Mouse (Mus musculus): ENCODE data around the gene Zfp871.
A peak's percentile ranks its signal among the peaks of the same experiment; 100 is the strongest.

Zfp871 gene

DNA sequence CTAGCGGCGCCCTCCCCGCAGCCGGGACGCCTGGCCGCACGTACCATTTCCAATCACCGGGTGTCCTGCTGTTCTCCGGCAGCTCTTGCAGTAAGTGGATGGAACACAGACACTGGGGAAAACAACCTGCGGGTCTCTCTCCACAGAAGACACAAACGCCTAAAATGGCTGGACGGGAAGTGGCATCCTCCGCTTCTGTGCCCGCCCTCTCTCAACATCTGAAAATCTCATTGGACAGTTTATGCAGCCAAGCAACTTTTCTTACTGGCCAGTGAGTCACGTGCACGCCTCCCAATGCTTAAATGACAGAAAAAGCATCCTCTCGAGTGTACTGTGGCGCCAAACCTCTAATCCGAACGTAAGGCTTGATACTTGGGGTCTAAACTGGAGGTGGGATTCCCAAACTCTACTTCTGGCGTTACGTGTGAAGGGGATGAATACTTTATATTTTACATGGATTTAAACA lies at the start of gene Zfp871:
Gene Zfp871, minus strand, starts transcription at position 194 of the 466 bp plus-strand sequence.
- DNase-seq (ENCODE audit: low read depth): peak; percentile 95

DNA sequence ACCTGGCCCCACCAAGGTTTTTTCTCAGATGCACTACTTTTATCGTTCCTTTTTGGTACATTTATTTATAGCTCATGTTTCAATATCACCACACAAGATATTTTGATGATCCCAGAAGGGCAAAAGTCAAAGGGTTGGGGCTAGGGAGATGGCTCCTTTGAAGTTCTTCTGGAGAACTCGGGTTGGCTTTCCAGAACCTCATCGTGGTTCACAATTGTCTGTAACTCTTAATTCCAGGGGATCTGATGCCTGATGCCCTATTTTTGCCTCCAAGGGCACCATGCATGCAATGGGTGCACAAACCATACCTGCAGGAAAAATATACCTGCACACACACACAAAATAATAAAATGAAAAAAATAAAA lies 42.3 kb upstream of the Zfp871 start:
- no peak for DNase-seq (ENCODE audit: low read depth)

DNA sequence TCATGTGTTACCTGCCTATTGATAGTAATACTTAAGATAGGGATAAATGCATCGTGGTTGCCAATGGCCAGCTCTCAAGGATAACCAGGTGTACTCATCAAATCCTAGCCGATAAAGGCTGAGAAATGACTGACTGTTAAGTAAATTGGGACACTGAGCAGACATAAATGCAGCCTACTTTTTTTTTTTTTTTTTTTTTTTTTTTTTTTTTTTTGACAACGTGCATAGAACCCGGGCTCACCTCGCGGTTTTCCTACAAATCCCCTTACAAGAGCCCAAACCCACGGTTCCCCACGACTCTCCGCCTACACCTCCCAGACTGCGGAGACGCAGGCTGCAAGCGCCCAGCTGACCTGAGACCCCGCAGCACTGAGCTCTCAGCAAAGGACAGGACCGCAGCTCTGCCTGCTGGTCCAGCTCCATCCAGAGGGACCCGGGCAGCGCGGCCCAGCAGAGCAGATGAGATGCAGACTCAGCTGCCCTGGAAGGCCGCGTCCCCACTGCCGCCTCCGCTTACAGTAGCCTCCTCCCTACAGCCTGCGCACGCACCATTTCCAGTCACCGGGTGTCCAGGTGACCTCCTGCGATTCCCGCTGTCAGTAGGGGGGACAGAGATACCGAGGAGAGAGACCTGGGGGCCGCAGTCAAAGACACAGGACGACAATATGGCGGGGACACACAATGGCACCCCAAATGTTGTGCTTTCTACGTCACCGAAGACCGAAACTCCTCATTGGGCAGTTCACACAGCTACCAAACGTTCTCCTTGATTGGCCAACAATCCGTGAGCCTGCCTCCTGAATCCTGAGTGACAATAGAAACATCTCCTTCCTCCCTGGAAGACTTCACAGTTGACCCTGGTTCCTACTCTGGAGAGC lies 41.7 kb upstream of the Zfp871 start, which contains the start of gene Zfp799:
Gene Zfp799, minus strand, starts transcription at position 722 of the 878 bp plus-strand sequence.
- DNase-seq (ENCODE audit: low read depth): peak; percentile 84

DNA sequence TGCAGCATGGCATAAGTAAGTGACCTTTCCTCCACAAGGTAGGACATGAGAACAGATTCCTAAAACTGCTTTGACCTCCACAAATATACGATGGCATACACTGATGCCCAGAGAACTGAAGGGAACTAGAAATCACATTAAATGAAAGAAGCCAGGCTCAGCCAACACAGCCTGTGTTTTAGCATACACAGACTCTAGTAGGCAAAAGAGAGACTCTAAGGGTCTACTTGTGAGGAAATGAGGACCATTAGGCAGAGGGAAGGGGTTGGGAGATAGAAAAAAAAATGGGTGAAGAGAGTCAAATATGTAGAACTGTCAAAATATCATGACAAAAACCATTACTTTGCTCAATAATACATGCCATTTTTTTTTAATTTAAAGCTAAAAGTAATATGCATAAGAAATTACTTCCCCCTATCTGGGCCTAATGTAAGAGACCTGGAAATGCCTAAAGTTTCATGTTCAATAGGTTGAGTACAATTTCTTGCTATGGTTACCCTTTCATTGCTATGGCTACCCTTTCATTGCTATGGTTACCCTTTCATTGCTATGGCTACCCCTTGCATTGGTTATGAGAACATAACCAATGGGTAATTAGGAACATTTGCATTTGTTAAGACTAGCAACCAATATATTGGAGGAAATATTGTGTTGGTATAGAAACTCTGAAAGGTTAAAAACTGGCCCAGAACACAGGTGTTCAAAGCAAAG lies 28.1 kb upstream of the Zfp871 start:
- no peak for DNase-seq (ENCODE audit: low read depth)

DNA sequence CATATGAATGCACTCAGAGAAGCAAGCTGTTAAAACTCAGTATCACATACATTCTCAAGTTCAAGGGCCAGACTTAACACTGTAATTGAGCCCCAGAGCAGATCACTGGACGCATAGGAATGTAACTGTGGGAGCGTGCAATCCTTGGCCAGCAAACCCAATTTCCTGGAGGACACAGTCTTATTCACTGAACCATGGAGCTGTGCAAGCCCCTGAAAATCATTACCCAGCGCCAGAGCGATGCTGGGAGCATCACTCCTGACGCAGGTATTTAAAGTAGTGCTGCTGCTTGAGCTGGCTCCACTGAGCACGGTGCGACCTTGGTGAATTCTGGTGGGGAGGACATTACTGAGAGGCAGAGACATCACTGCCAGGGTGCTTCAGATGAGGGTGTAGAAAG lies 26.0 kb upstream of the Zfp871 start:
- DNase-seq (ENCODE audit: low read depth): no peak

DNA sequence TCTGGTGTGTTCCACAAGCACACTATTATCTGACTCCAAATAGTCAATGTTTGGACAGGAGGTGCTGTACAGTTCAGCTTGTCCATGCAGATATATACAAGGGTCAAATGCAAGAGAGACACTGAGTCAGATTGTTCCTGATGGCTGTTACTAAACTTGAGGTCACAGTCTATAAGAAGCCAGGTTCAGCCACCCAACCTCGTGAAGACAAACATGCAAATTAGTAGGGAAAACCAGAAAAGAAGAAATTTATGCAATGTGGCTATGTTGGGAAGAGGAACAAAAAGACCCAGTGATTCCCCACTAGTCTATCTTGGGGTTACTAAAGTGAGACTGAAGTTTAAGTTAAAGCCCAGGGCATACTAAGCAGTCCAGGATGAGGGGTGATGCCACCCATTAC lies 22.6 kb upstream of the Zfp871 start:
- no peak for DNase-seq (ENCODE audit: low read depth)

DNA sequence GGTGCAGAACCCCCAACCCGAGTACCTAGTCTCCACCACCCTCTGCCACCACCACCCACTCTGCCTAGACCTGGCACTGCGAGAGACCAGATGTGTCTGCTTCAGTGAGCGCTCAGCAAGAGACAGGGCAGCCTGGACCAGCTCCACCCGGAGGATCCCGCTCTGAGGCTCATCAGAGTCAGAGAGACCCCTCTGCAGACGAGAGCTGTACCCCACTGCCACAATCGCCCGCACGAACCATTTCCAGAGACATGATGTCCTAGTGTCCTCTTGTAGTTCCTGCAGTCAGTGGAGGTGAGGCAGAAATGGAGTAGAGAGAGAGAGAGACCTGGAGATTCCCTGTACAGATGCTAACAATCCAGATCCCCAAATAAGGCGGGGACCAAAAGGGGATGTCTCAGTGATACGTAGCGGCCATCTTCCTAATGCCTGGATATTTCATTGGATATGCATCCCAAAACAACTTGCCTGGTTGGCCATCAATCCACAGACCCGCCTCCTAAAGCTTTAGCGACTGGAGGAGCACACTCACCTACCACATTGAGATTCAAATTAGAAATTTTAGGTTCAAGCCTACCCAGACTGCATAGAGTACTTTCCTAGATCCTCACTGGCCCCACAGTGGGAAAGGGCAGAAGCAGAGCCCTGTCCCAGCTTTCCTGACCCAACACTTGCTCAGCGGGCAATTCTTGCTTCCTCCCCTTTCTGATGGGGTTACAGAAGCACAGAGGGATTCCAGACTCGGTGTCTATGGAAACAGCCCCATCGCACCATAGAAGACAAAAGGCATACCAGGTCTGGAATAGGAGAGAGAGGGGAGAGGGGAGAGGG lies 21.7 kb upstream of the Zfp871 start, which contains the start of gene Zfp811:
Gene Zfp811, minus strand, starts transcription at position 388 of the 831 bp plus-strand sequence.
- no peak for DNase-seq (ENCODE audit: low read depth)

DNA sequence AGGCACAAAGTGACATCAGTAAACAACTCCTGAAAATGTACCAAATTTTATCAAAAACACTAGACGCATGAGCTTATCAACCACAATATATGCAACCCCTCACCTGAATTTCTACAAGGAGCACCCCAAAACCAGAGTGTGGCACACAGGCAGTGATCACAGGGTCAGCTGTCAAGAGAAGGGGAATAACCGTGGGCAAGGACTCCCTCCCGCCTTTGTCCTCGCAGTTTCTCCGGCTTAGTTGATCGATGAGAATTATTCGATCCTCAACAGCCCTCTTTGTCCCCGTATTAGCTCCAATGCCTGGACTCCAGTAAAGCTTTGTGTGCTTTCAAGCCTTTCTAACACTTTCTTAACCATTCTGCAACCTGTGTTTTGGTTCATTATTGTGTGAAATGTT lies 20.8 kb upstream of the Zfp871 start:
- no peak for DNase-seq (ENCODE audit: low read depth)

DNA sequence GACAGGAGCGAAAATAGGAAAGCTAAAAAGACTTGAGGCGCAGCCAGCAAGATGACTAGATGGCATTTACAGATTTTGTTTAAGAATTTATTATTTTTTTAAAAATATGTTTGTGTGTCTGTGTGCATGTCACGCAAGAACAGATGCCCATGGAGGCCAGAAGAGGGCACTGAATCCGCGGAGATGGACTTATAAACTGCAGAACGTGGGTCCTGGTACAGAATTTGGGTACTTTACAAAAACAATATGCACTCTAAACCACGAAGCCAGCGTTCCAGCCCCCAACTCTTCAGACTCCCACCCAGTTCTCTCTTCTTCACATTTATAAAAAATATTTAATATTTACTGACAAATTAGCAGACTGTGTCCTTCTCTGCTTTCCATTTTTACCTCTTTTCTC lies 1.2 kb upstream of the Zfp871 start:
- DNase-seq (ENCODE audit: low read depth): no peak

DNA sequence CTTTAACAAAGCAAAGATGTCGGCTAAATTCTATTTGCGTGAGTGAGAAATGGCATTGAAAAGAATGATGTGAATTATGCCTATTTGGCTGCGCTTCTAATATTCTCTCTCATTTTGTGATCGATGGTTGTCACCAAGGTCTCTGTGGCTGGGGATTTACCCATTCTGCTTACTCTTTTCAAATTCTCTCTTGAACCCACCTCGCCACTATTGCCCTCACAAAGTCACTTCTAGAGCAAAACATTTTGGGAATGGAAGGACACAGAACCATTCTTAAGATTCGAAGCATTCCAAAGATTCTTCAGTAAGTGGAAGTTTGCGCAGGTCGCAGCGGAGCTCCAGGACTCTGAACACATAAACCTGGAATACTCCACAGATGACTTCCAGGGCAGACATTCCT lies 489 bp upstream of the Zfp871 start:
- DNase-seq (ENCODE audit: low read depth): no peak

DNA sequence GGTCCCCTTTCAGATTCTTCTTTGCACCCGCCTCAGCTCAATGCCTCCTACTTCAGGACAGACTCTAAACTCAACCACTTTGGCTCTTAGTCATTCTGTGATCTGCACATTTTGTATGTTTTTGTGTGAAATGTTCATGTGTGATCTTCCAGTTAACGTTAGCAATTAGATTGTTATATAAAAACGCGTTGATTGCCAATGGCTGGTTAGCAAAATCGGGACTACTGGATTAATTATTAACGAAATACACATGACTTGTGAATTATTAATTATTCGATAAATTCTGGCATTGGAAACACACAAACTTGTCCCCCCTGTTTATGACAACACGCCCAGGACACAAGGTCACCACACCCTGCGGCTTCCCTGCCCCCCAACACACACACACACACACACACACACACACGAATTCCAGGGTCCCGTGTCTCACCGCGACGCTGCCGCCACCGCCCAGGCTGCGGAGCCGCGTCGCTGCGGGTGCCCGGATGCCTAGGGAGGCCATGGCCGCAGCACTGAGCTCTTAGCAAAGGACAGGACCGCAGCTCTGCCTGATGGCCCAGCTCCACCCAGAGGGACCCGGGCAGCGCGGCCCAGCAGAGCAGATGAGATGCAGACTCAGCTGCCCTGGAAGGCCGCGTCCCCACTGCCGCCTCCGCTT lies 522 bp downstream of the Zfp871 start:
- peak; percentile 33 for DNase-seq (ENCODE audit: low read depth)

DNA sequence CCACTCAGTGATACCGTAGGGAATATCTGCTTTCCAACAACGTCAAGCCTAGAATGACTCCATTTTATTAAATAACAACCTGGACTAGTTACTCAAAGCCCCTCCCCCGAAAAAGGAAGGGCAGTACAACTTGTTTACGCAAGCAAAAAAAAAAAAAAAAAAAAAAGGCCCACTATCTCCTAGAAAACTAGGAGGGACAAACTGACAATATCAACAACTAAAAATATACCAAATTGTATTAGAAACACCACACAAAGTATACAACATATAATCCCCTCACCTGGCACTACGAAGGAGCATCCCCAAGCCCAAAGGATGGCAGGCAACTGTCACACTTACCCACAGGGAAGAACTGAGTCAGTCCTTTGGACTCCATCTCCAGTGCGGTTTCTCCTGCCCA lies 1.1 kb downstream of the Zfp871 start:
- peak; percentile 32 for DNase-seq (ENCODE audit: low read depth)

DNA sequence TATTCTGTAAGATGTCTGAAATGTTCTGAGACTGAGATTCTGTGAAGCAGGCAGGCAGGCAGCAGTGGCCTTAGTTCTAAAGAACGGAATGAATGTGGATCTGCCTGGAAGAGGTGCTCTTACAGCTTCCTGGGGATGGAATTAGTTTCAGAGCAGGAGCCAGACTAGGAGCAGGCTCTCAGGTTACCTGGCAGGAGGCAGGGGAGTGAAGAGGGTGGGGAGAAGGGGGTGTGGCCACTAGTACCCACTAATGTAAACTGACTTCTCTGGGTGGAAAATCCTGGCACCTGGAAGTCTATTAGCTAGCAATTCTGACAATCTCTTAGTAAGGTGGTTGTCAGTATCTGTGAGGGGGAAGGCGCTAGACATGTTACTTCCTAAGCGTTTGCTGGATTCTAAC lies 2.4 kb downstream of the Zfp871 start:
- DNase-seq (ENCODE audit: low read depth): no peak

DNA sequence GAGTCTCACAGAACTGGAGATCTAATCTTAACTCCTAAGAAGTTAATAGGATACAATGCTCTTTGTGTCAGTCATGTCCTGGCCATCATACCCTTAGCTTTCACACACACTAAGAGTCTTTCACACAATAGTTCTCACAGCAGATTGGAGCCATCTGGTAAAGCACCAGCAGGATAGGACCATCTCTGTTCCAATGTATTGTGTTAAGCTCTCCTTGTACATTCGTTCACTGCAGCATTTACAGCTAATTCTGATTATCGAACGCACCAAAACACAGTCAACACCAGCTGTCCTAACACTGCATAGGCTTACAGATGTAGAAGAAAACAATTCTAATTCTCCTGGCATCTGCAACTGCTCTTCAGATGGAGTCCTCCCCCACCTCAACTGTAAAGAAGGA lies 10.5 kb downstream of the Zfp871 start:
- DNase-seq (ENCODE audit: low read depth): no peak

DNA sequence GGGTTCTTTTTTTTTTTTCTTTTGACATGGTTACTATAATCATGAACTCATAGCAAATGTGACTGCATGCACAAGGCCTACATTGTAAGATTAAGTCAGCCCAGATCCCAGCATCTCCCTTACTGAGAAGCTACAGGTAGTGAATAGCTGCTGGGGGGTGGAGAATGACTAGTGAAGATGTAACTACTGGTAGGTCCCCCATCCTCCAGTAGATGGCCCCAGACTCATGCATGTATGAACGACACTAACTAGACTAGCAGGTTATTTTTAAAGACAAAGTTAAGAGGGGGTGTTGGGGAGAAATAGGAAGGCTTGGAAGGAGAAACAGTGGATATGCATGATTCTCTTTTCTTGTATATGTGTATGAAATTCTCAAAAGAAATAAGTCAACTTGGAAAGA lies 16.9 kb downstream of the Zfp871 start:
- DNase-seq (ENCODE audit: low read depth): peak; percentile 45

DNA sequence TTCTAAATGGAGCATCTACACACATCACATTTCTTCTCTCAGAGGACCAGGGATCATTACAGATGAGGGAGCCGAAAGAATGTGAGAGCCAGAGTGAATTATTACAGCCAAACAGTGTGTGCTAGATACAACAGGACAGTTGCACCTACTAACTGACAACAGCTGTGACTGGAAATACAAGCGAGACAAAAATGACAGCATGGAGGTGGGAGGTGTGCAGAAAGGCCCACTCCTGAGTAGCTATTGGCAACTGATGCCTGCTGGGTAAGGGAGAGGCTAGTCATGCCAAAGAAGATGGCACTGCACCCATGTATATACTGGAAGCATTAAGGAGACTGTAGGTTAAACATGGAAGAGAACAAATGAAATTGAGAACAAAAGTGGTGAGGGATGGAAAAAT lies 21.7 kb downstream of the Zfp871 start:
- DNase-seq (ENCODE audit: low read depth): no peak

DNA sequence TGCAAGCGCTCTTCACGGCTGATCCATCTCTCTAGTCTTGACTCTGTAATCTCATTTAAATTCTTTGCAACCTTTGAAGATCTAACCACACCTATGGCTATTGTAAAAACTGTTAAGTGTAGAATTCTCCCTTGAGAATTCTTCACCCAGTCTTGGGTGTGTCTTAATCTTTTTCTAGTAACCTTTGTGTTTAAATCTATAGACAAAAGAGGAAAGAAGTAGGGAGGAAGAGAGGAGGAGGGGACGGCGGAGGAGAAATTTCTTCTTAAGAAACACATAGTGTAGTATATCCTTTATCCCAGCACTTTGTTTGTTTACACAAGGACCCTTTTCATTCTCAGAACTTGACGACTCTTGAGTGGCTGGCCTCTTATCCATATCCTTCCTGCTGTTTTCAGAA lies 30.8 kb downstream of the Zfp871 start:
- DNase-seq (ENCODE audit: low read depth): no peak

DNA sequence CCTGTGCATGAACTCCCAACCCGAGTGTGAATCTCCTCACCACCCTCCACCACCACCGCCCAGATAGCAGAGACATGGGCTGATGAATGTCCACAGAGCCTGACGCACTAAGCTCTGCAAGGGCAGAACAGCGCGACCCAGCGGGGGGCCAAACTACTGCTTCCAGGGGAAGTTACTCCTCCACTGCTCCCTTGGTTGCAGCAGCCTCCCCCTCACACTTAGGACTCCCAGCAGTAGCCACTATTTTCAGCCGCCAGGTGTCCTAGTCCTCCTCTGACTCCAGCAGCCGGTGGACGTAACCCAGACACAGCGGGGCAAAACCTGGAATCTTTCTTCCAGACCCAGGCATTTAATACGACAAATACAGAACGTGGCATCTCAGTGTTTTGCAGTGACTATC lies 34.5 kb downstream of the Zfp871 start:
- DNase-seq (ENCODE audit: low read depth): no peak

DNA sequence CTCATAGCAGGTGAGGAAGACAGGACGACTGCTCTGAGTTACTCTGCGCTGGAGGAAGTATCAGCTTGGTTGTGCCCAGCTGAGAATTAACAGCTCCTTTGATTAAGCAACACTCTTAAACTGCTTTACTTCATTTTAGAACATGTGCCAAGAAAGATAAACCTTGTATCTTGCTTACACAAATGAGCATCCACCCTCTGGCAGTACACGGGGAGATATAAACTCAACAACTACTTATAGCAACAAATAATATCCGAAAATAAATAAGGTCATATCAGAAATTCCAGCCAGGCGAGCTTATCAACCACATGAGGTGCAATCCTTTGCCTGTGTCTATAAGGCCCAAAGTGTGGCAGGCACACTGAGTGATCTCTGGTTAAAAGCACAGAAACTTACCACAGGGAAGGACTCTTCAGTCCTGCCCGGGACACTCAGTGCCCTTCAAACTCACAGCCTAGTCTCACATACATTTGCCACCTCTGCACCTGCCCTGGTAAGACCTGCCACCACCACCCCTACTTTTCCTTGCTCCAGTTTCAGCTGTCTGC lies 35.2 kb downstream of the Zfp871 start:
- peak; percentile 11 for DNase-seq (ENCODE audit: low read depth)

DNA sequence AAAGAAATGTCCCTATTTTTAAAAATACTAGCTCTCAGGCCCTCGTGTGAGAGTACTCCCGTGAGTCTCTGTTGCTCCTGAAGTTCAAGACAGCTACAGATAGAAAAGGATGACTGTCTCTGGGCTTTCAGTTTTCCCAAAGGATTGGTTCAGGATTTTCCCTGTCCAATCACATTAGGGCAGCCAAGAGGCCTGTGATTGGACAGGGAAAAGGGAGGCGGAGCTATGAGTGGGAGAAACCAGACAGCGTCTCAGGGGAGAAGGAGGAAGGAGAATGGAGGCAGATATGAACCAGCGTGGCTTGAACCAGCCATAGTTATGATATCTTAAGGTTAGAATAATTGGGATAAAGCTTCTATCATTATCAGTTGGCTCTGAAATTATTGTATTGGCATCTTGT lies 37.5 kb downstream of the Zfp871 start:
- no peak for DNase-seq (ENCODE audit: low read depth)

DNA sequence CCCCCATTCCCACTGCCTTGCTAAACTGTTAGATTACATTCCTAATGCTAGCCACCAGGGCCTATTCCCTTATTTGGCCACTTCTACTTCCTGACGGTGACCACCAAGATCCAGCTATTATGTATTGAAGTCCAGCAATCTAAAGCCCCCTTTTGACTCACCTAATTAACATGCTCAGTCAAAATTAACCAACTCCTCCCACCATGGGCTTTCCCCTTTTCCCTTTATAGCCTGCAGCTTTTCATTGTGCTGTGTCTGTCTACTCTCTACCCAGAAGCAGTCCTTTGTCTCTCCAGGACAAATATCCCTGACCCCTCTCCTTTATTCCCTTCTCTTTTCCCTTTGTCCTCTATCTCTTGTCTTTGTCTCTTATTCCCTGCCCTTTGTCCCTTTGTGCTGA lies 47.0 kb downstream of the Zfp871 start:
- DNase-seq (ENCODE audit: low read depth): no peak

DNA sequence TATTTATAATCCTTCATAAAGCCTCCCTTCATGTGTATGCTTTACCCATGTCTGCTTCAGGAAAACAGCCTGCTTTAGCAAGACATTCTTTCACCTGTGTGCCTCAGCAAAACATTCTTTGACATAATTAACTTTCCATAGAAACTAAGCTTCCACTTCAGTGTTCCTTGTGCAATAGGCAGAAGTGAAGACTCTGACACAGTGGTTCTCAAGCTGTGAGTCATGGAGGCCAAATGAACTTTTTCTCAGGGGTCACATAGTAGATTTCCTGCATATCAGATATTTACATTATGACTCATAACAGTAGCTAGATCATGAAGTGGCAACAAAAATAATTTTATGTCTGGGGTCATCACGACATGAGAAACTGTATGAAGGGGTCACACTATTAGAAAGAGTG lies 49.7 kb downstream of the Zfp871 start:
- peak; percentile 69 for DNase-seq (ENCODE audit: low read depth)

Measured in 416B (cell line).